Mouse (Mus musculus): Measurements from ENCODE around the gene 4930564D02Rik. TPM values are rescaled to one million over a fixed set of nuclear protein-coding genes. Genes with fewer than 3 reads are reported as not detected.

4930564D02Rik gene
- polyA plus RNA-seq, 1 experiment = not detected

- no peaks in the 10 kb centered on the region for H3K36me3 ChIP-seq (ENCODE audit: control insufficient read depth, insufficient read depth)
- no peak for TF ChIP-seq MYOG (IDR thresholded peaks at IDR 0.05; ENCODE audit: control insufficient read depth in 1 of 3, insufficient read depth in 1 of 3, insufficient read length in 2 of 3, low read depth in 2 of 3)
- TF ChIP-seq TCF3 (IDR thresholded peaks at IDR 0.05; ENCODE audit: insufficient read length, low read depth) = no peak
- no peak for TF ChIP-seq TCF12 (IDR thresholded peaks at IDR 0.05; ENCODE audit: insufficient read depth, poor library complexity, severe bottlenecking)
- no peak for TF ChIP-seq SRF (IDR thresholded peaks at IDR 0.05; ENCODE audit: control insufficient read depth, insufficient read length, low read depth)
- TF ChIP-seq E2F4 (IDR thresholded peaks at IDR 0.05; ENCODE audit: insufficient read depth) = no peak
- no peak for TF ChIP-seq POLR2AphosphoS2 (IDR thresholded peaks at IDR 0.05; ENCODE audit: insufficient read length, low read depth)
- TF ChIP-seq MAX (IDR thresholded peaks at IDR 0.05; ENCODE audit: low read depth) = no peak
- TF ChIP-seq REST (IDR thresholded peaks at IDR 0.05; ENCODE audit: insufficient read depth, insufficient read length) = no peak
- no peak for TF ChIP-seq MYOD1 (IDR thresholded peaks at IDR 0.05; ENCODE audit: control insufficient read depth in 1 of 3, insufficient read length in 2 of 3, low read depth in 2 of 3)
- no peak for TF ChIP-seq USF1 (IDR thresholded peaks at IDR 0.05; ENCODE audit: low read depth)
- TF ChIP-seq CEBPB (IDR thresholded peaks at IDR 0.05; ENCODE audit: insufficient read depth, poor library complexity, severe bottlenecking) = no peak
- no peak for TF ChIP-seq POLR2A (IDR thresholded peaks at IDR 0.05; ENCODE audit: insufficient read length, low read depth)
- H3K4me2 ChIP-seq (ENCODE audit: low read depth) = no peak overlapping the region
- H3K79me2 ChIP-seq (ENCODE audit: control insufficient read depth, insufficient read depth) = no peaks in the 10 kb centered on the region
- H3K4me3 ChIP-seq = no peak overlapping the region
- H3K27me3 ChIP-seq (ENCODE audit: control insufficient read depth, insufficient read depth, insufficient read length) = peaks cover 9% of the 10 kb centered on the region
- H3ac ChIP-seq (ENCODE audit: control insufficient read depth, insufficient read length) = no peak overlapping the region
These were observed 39.2 kb downstream of the 4930564D02Rik start for GRCm38 (mm10) chr3:105105827-105106226.

DNA sequence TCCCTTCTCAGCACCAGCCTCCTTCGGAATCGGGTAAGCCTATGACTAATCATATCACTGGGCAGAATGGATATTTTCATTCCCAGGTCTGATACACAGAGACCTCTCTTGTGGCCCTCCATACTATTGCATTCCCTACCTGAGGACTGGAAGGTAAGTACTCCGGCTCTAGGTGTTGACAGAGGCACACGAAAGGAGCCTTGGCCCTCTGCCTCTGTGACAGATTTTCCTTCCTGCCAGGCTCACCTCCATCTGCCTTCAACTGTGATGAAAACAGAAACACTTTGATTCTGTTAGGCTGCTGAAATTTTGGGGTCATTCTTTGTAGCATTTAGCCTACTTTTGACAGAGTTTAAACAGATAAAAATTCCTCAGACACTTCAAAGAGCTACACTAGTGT lies 47.2 kb downstream of the 4930564D02Rik start:
- no peak overlapping the region for H3K4me2 ChIP-seq (ENCODE audit: low read depth)
- no peak overlapping the region for H3K4me3 ChIP-seq
- no peaks in the 10 kb centered on the region for H3K36me3 ChIP-seq (ENCODE audit: control insufficient read depth, insufficient read depth)
- no peaks in the 10 kb centered on the region for H3K79me2 ChIP-seq (ENCODE audit: control insufficient read depth, insufficient read depth)
- peaks cover 14% of the 10 kb centered on the region for H3K27me3 ChIP-seq (ENCODE audit: control insufficient read depth, insufficient read depth, insufficient read length)
- TF ChIP-seq POLR2A (IDR thresholded peaks at IDR 0.05; ENCODE audit: insufficient read length, low read depth) = no peak
- TF ChIP-seq MAX (IDR thresholded peaks at IDR 0.05; ENCODE audit: low read depth) = no peak
- no peak for TF ChIP-seq TCF3 (IDR thresholded peaks at IDR 0.05; ENCODE audit: insufficient read length, low read depth)
- TF ChIP-seq E2F4 (IDR thresholded peaks at IDR 0.05; ENCODE audit: insufficient read depth) = no peak
- TF ChIP-seq POLR2AphosphoS2 (IDR thresholded peaks at IDR 0.05; ENCODE audit: insufficient read length, low read depth) = no peak
- TF ChIP-seq SRF (IDR thresholded peaks at IDR 0.05; ENCODE audit: control insufficient read depth, insufficient read length, low read depth) = no peak
- no peak for TF ChIP-seq REST (IDR thresholded peaks at IDR 0.05; ENCODE audit: insufficient read depth, insufficient read length)
- no peak for TF ChIP-seq MYOG (IDR thresholded peaks at IDR 0.05; ENCODE audit: control insufficient read depth in 1 of 3, insufficient read depth in 1 of 3, insufficient read length in 2 of 3, low read depth in 2 of 3)
- TF ChIP-seq USF1 (IDR thresholded peaks at IDR 0.05; ENCODE audit: low read depth) = no peak
- no peak for TF ChIP-seq CEBPB (IDR thresholded peaks at IDR 0.05; ENCODE audit: insufficient read depth, poor library complexity, severe bottlenecking)
- TF ChIP-seq TCF12 (IDR thresholded peaks at IDR 0.05; ENCODE audit: insufficient read depth, poor library complexity, severe bottlenecking) = no peak
- TF ChIP-seq MYOD1 (IDR thresholded peaks at IDR 0.05; ENCODE audit: control insufficient read depth in 1 of 3, insufficient read length in 2 of 3, low read depth in 2 of 3) = no peak
- no peak overlapping the region for H3ac ChIP-seq (ENCODE audit: control insufficient read depth, insufficient read length)

DNA sequence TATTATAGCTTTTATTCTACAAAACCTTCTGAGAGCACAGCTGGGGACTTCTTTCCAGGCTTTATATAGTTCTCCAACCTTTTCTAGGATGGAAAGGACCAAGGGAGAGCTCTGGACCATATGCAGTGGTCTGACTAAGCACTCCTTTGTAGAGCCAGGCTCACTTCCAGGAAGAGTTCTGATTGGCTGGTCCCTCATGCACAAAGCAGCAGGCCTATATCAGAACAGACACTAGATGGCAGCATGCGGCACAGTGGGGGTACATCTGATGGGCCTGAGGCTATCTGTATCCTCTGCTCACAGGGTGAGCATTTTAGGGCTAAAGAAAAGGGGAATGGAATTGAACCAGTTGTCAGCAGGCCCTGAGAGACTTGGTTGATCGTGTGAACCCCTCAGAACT lies 47.6 kb downstream of the 4930564D02Rik start:
- H3ac ChIP-seq (ENCODE audit: control insufficient read depth, insufficient read length) = no peak overlapping the region
- TF ChIP-seq TCF12 (IDR thresholded peaks at IDR 0.05; ENCODE audit: insufficient read depth, poor library complexity, severe bottlenecking) (no peak), CEBPB (IDR thresholded peaks at IDR 0.05; ENCODE audit: insufficient read depth, poor library complexity, severe bottlenecking) (no peak), POLR2A (IDR thresholded peaks at IDR 0.05; ENCODE audit: insufficient read length, low read depth) (no peak)
- H3K27me3 ChIP-seq (ENCODE audit: control insufficient read depth, insufficient read depth, insufficient read length) = peaks cover 14% of the 10 kb centered on the region
- no peak overlapping the region for H3K4me3 ChIP-seq
- no peak overlapping the region for H3K4me2 ChIP-seq (ENCODE audit: low read depth)
- no peaks in the 10 kb centered on the region for H3K79me2 ChIP-seq (ENCODE audit: control insufficient read depth, insufficient read depth)
- H3K36me3 ChIP-seq (ENCODE audit: control insufficient read depth, insufficient read depth) = no peaks in the 10 kb centered on the region

GRCm38 (mm10) chr3:105116596-105116995 lies 50.0 kb downstream of the 4930564D02Rik start:
- Histone ChIP-seq H3K36me3 (ENCODE audit: control insufficient read depth, insufficient read depth) (no peaks in the 10 kb centered on the region), H3K4me2 (ENCODE audit: low read depth) (no peak overlapping the region), H3K27me3 (ENCODE audit: control insufficient read depth, insufficient read depth, insufficient read length) (peaks cover 14% of the 10 kb centered on the region), H3ac (ENCODE audit: control insufficient read depth, insufficient read length) (no peak overlapping the region), H3K79me2 (ENCODE audit: control insufficient read depth, insufficient read depth) (no peaks in the 10 kb centered on the region), H3K4me3 (no peak overlapping the region)
- TF ChIP-seq CEBPB (IDR thresholded peaks at IDR 0.05; ENCODE audit: insufficient read depth, poor library complexity, severe bottlenecking) = no peak
- TF ChIP-seq TCF3 (IDR thresholded peaks at IDR 0.05; ENCODE audit: insufficient read length, low read depth) = no peak
- TF ChIP-seq REST (IDR thresholded peaks at IDR 0.05; ENCODE audit: insufficient read depth, insufficient read length) = no peak
- TF ChIP-seq MYOG (IDR thresholded peaks at IDR 0.05; ENCODE audit: control insufficient read depth in 1 of 3, insufficient read depth in 1 of 3, insufficient read length in 2 of 3, low read depth in 2 of 3) = no peak
- no peak for TF ChIP-seq E2F4 (IDR thresholded peaks at IDR 0.05; ENCODE audit: insufficient read depth)
- TF ChIP-seq POLR2AphosphoS2 (IDR thresholded peaks at IDR 0.05; ENCODE audit: insufficient read length, low read depth) = no peak
- no peak for TF ChIP-seq SRF (IDR thresholded peaks at IDR 0.05; ENCODE audit: control insufficient read depth, insufficient read length, low read depth)
- TF ChIP-seq TCF12 (IDR thresholded peaks at IDR 0.05; ENCODE audit: insufficient read depth, poor library complexity, severe bottlenecking) = no peak
- TF ChIP-seq POLR2A (IDR thresholded peaks at IDR 0.05; ENCODE audit: insufficient read length, low read depth) = no peak

DNA sequence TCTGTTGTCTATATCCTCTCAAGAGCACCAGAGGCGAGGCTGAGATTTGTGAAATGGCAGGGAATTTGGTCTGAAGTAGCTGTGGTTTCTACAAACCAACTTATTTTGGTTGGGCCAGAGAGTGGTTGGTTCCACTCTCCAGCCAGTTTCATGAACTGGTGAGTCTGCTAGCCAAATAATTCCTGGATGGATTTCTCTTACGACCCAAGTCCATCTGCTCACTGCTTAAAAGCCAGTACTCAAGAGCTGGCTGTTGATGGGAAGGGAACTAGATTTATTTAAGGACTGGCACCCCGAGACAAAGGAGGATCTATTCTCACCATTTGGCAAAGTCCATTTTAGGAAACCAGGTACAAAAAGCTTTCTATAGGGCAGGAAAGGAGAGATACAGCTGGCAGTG lies 57.1 kb downstream of the 4930564D02Rik start:
- Histone ChIP-seq H3K36me3 (ENCODE audit: control insufficient read depth, insufficient read depth) (no peaks in the 10 kb centered on the region), H3K79me2 (ENCODE audit: control insufficient read depth, insufficient read depth) (no peaks in the 10 kb centered on the region), H3K4me2 (ENCODE audit: low read depth) (no peak overlapping the region), H3K27me3 (ENCODE audit: control insufficient read depth, insufficient read depth, insufficient read length) (peaks cover 3% of the 10 kb centered on the region), H3ac (ENCODE audit: control insufficient read depth, insufficient read length) (no peak overlapping the region), H3K4me3 (no peak overlapping the region)
- no peak for TF ChIP-seq CEBPB (IDR thresholded peaks at IDR 0.05; ENCODE audit: insufficient read depth, poor library complexity, severe bottlenecking)
- no peak for TF ChIP-seq TCF12 (IDR thresholded peaks at IDR 0.05; ENCODE audit: insufficient read depth, poor library complexity, severe bottlenecking)
- no peak for TF ChIP-seq TCF3 (IDR thresholded peaks at IDR 0.05; ENCODE audit: insufficient read length, low read depth)
- no peak for TF ChIP-seq POLR2AphosphoS2 (IDR thresholded peaks at IDR 0.05; ENCODE audit: insufficient read length, low read depth)
- no peak for TF ChIP-seq E2F4 (IDR thresholded peaks at IDR 0.05; ENCODE audit: insufficient read depth)
- TF ChIP-seq USF1 (IDR thresholded peaks at IDR 0.05; ENCODE audit: low read depth) = no peak
- no peak for TF ChIP-seq MYOG (IDR thresholded peaks at IDR 0.05; ENCODE audit: control insufficient read depth in 1 of 3, insufficient read depth in 1 of 3, insufficient read length in 2 of 3, low read depth in 2 of 3)
- TF ChIP-seq POLR2A (IDR thresholded peaks at IDR 0.05; ENCODE audit: insufficient read length, low read depth) = no peak
- TF ChIP-seq MAX (IDR thresholded peaks at IDR 0.05; ENCODE audit: low read depth) = no peak

All from myocyte (in vitro differentiated cells).